Mouse (Mus musculus) midbrain, postnatal 0 days (tissue): ENCODE data around the gene Als2. TPM values are rescaled to one million over a fixed set of nuclear protein-coding genes. Genes with fewer than 3 reads are reported as not detected.

Experiments used
- ATAC-seq: fragments of 200-750 bp; cut with Nextera tagmentation; 2 replicates; pipeline ENCODE4 v1.8.0; 2017; ENCODE audit warnings: moderate number of reproducible peaks, mild to moderate bottlenecking, moderate TSS enrichment, moderate library complexity; ENCODE audit not compliant: low FRiP score
- DNase-seq: peaks from one replicate; pipeline ENCODE4 v3.0.0-alpha.2; 2015; ENCODE audit warnings: low spot score
- H3K27ac ChIP-seq: fragments of 300-500 bp; sonication (generic); 2 replicates; pipeline ENCODE4 v1.5.1; 2014; ENCODE audit warnings: low read depth, mild to moderate bottlenecking, low read length, mixed read lengths
- H3K27me3 ChIP-seq: fragments of 300-500 bp; sonication (generic); 2 replicates; pipeline ENCODE4 v1.6.1; 2014; ENCODE audit warnings: low read length, control low read depth, mixed read lengths; ENCODE audit not compliant: insufficient read depth
- H3K36me3 ChIP-seq: fragments of 300-500 bp; sonication (generic); 2 replicates; pipeline ENCODE4 v1.6.1; 2014; ENCODE audit warnings: low read length, control low read depth, mixed read lengths; ENCODE audit not compliant: insufficient read depth
- H3K4me1 ChIP-seq: fragments of 300-500 bp; sonication (generic); 2 replicates; pipeline ENCODE4 v1.6.1; 2014; ENCODE audit warnings: mild to moderate bottlenecking, control low read depth, antibody characterized with exemption, low read length, mixed read lengths; ENCODE audit not compliant: insufficient read depth
- H3K4me2 ChIP-seq: fragments of 300-500 bp; sonication (generic); 2 replicates; pipeline ENCODE4 v1.6.1; 2014; ENCODE audit warnings: low read depth, mild to moderate bottlenecking, low read length, mixed read lengths; ENCODE audit not compliant: poor library complexity, severe bottlenecking
- H3K4me3 ChIP-seq: fragments of 300-500 bp; sonication (generic); 2 replicates; pipeline ENCODE4 v1.5.1; 2014; ENCODE audit warnings: low read depth, mild to moderate bottlenecking, low read length, moderate library complexity
- H3K9ac ChIP-seq: fragments of 300-500 bp; sonication (generic); replicated peaks from 2 replicates; pipeline ENCODE4 v1.6.1; 2014; ENCODE audit warnings: mild to moderate bottlenecking, low read length, moderate library complexity, mixed read lengths; ENCODE audit not compliant: poor library complexity, severe bottlenecking
- H3K9me3 ChIP-seq: fragments of 300-500 bp; sonication (generic); 2 replicates; pipeline ENCODE4 v1.6.1; 2016; ENCODE audit warnings: low read length, control low read depth
- CTCF ChIP-seq: IDR thresholded peaks from 2 replicates; pipeline ENCODE4 v1.5.1; 2016; ENCODE audit warnings: antibody characterized with exemption, mild to moderate bottlenecking
- WGBS: fragments of 180-500 bp; shearing (Covaris S2); extraction: QIAGEN DNeasy Blood & Tissue Kit; methylation state at CpG from one replicate; pipeline ENCODE4 v1.1.7; 2014; 5-methylcytosine and 5-hydroxymethylcytosine counted together
- polyA plus RNA-seq: library from polyadenylated mRNA; unstranded; fragments of >200 nt; fragmentation: Nextera tagmentation; extraction: Ambion mirVana; gene quantifications from 2 replicates; pipeline ENCODE4 v1.2.1, GENCODE M21; 2015
- total RNA-seq: library from RNA; depleted of rRNA; stranded (reverse); fragments of >200 nt; gene quantifications from 2 replicates; pipeline ENCODE4 v1.2.3, GENCODE M21; 2014; rRNA removed

The Als2 gene
- total and polyA plus RNA-seq, 2 experiments from 2014 or later: 13.2 to 37.7 TPM

- ATAC-seq (peak; percentile 97), DNase-seq (peak; percentile 96)
- peak within 1 kb of the TSS; percentile 91 for H3K27ac ChIP-seq
- H3K36me3 ChIP-seq: peaks cover 10% of the 10 kb centered on the region; the same call in 1 of the 2 replicates
- TF ChIP-seq CTCF: no peak
- no peaks in the 10 kb centered on the region for H3K27me3 ChIP-seq
- no peaks in the 10 kb centered on the region for H3K9me3 ChIP-seq
- H3K4me1 ChIP-seq: no peaks in the 10 kb centered on the region
- peak within 1 kb of the TSS; percentile 68 for H3K4me3 ChIP-seq
- peak within 1 kb of the TSS; percentile 94 for H3K9ac ChIP-seq
- 2% methylated on average over 71 of the region's 74 CpGs for WGBS
- H3K4me2 ChIP-seq: peak within 1 kb of the TSS; percentile 74
Measured at GRCm38 (mm10) chr1:59119720-59120457, 117.1 kb downstream of the Als2 start, which contains the start of gene Tmem237. Tmem237 (minus strand) TSS chr1:59120408.

Other genes with a start within 250 kb of the Als2 start
- not detected in 2 replicates for gene C2cd6, start 142.3 kb downstream of the Als2 start, total RNA-seq
- gene C2cd6, start 142.3 kb downstream of the Als2 start, polyA plus RNA-seq: 0.23 TPM in 1 of 2 replicates, not detected in the other
- gene Tmem237, start 116.8 kb downstream of the Als2 start, total RNA-seq: 28.2 and 37.2 TPM in 2 replicates
- 56.9 and 60.4 TPM in 2 replicates for gene Tmem237, start 116.8 kb downstream of the Als2 start, polyA plus RNA-seq
- gene Mpp4, start 73.8 kb downstream of the Als2 start, total RNA-seq: 2.6 and 4.4 TPM in 2 replicates
- gene Mpp4, start 73.8 kb downstream of the Als2 start, polyA plus RNA-seq: 0.58 and 0.64 TPM in 2 replicates
- gene Cdk15, start 19.7 kb upstream of the Als2 start, total RNA-seq: 0.66 and 1.1 TPM in 2 replicates
- 1.7 and 2.1 TPM in 2 replicates for gene Cdk15, start 19.7 kb upstream of the Als2 start, polyA plus RNA-seq
- 11.9 and 12.8 TPM in 2 replicates for gene Fzd7, start 245.2 kb upstream of the Als2 start, total RNA-seq
- 1.6 and 1.7 TPM in 2 replicates for gene Fzd7, start 245.2 kb upstream of the Als2 start, polyA plus RNA-seq